Mouse (Mus musculus): ENCODE results near the gene Scn11a.

Scn11a gene

DNA sequence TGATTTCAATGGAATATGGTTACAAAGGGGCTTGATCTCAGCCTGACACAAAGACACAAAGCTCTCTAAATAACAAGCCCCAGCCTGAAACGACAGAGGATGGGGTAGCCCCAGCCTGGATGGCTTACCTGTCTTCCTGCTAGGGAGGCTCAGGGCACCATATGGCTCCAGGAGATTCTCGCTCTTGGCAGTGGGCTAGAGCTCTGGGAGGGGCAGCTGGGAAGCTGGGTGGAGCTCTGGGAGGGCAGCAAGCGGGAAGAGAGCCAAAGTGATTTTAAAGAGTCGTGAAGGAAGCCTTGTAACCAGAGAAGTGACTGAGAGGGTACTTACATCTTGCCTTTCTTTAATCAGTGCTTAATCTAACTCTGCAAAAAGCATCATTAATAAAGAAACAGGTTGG, at the start of gene Scn11a:
Scn11a (minus strand) TSS at position 160 of the 400 bp plus-strand sequence.
- no peak for DNase-seq (ENCODE audit: low spot score)

DNA sequence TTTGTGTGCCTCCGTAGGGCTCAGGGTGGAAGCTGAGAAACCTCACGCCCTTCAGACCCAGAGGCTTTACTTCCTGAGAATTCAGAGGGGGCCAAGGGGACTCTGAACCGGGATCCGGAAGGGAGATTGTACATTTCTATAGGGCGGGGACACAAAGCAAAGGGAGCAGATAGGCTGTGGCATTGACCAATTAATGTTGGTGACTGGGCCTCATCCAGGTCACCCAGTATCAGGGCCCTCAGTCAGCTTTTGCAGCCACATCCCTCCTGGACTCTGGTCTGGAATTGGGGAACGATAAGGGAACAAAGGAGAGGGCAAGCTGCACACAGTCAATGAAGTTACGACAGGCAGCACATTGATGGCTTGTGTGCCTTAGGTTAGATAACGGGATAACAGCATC, 28.9 kb upstream of the Scn11a start:
- DNase-seq (ENCODE audit: low spot score) = no peak

DNA sequence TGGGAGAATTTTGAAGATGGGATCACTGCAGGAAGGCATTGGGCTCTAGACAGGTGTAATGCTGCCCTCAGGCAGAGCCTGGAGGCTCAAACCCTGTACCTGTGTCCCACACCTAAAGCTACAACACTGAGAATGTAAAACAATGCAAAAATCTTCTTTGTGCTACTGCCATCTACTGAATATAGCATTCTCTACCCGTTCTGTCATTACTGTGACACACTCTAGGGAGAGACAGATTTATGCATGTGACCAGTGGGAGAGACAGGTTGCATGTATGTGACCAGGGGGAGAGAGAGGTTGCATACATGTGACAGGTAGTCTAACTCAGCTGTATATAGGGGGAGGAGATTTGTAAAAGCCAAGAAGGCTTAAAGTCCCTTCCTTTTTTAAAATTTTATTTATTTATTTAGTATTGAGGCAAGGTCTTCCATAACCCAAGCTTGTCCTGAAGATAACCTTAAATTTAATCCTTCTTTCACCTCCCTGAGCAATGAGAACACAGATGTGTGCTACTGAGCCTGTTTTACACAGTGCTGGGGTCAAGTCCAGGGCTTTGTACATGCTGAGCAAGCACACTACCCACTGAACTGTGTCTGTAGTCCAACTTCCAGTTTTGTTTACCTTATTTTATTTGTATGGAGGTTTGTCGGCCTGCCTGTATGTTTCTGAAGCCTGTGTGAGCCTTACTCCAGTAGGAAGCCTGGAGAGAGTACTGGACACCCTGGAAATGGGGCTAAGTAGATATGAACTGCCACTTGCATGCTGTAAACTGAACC, 28.0 kb upstream of the Scn11a start:
- DNase-seq (ENCODE audit: low spot score) = no peak

DNA sequence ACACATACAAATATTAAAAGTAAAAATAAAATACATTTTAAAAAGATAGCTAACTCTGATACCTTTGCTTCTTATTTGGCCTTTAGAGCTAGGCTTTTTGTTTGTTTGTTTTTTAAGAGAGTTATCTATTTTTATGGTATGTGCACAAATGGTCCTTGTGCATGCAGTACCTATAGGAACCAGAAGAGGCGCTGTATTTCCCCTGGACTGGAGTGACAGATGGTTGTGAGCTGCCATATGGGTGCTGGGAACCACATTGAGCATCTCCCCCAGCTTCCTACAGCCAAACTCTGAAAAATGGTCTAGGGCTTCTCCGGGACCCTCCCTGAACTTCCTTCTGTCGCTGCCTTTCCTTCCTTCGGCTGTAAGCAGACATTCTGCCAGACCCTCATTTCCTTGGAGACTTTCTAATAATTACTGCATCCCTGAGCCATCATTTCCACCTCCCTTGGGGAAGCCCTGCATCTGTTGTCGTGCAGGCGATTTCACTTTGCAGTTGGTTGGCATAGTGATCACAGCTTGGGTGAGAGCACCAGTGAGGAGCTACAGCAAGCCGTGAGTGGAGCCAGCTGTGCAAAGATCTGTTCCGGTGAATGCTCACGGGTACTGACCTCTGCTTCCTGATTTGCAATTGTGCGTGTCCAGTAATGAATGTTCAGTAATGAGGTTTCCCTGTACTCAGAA, 27.2 kb upstream of the Scn11a start:
- DNase-seq (ENCODE audit: low spot score) = no peak

DNA sequence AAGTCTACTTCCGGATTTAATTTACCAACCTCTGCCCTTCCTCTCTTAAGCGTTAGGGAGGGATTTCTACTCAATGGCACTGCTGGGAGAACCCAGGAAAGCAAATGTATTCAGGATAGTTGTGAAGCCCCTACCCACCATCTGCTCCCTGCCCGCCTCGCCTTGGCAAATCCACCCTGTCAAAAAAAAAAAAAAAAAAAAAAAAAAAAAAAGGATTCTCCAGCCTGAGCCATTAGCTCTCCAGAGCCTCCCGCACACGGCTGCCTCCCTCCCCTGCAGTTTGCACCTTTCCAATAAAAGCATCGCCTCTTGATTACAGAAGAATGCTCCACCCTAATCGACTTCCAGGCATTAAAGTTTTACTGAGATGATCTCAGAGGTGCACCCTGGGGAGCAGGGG, 24.0 kb upstream of the Scn11a start:
- no peak for DNase-seq (ENCODE audit: low spot score)

DNA sequence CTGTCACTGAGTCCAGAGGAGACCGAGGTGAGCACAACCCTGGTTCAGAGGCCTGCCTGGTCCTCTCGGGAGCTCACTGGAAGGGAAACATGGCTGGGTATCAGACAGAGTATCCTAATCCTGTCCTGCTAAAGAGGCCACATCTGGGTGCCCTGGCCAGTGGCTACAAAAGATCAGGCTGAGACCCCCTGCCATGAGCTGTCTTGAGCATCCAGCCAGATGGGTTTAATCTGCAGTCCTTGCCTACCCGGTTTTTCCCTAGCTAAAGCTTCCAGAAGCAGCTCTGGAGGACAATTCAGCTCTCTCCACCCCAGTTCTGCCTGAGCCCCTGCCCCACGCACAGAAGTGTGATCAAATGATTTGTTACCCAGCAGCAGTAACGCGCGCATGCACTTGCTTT, 23.4 kb upstream of the Scn11a start:
- DNase-seq (ENCODE audit: low spot score) = no peak

DNA sequence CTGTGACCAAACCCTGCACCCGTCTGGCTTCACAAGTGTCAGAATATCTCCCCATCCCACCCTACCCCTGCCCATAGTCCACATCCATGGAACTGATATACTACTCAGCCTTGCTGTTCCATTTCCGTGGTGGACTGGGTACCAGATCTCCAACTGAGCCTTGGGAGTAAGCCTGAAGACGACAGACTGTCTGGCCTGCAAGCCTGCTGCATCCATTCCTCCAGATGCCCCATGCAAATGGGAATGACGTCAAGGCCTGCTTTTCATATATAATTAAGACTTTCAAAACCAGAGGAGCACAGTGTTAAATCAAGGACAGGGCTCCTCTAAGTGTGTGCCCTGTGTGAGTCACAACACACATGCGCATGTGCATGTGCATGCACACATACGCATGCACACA, 21.9 kb upstream of the Scn11a start:
- DNase-seq (ENCODE audit: low spot score) = no peak

DNA sequence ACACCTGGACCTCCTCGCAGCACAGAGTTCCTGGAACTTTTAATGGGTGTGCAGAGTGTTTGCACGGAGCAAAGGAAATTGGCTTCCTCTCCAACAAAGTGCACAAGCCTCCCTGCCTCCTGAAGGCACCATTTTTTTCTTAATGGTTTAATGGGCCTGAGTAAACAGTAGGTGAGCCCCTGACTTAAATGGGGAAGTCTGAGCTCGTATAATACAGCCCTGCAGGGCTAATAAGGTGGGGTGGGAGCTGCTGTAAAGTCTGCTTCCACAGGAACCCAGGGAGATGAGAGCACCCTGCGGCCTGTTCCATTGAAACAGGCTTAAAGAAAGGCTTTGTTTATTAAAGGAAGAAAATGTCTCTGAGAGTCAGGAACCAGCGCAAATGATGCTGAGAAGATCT, 19.5 kb upstream of the Scn11a start:
- DNase-seq (ENCODE audit: low spot score) = no peak

DNA sequence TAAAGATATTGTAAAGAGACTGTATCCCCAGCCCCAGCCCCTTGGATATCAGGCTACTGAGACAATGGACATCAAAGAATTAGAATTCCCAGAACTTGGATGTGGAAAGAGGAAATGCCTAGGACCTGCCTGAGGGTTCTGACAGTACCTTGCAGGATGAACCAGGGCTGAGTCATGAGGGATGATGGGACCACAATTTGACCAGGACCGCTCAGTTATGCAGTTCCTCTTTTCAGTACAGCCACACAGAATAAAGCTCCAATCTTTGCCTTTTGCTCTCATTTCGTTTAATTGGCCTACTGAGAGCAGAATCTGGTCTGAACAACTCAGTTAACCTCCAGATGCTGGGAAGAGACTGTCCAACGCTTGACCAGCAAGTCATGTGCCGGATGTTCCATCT, 18.3 kb upstream of the Scn11a start:
- DNase-seq (ENCODE audit: low spot score) = no peak

DNA sequence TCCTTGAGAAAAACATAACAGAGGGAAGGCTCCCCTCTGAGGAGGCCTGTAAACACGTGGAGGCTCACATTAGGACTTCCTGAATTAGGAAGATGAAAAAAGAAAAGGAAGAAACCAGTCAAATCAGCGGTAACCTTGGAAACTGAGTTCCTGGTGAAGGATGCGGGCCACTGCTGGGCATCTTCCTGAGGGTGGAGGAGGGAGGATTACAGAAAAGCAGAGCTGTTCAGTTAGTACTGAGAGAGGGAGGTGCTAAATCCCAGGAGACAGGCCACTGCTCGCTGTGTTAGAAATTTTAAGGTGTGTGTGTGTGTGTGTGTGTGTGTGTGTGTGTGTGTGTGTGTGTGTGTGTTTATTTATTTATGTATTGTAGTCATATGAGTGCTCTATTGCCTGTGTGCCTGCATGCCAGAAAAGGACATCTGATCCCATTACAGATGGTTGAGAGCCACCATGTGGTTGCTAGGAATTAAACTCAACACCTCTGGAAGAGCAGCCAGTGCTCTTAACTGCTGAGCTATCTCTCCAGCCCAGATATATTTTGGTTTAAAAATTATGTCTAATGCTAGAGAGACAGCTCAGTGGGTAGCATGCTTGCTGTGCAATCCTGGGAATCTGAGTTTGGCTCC, 17.4 kb upstream of the Scn11a start:
- no peak for DNase-seq (ENCODE audit: low spot score)

DNA sequence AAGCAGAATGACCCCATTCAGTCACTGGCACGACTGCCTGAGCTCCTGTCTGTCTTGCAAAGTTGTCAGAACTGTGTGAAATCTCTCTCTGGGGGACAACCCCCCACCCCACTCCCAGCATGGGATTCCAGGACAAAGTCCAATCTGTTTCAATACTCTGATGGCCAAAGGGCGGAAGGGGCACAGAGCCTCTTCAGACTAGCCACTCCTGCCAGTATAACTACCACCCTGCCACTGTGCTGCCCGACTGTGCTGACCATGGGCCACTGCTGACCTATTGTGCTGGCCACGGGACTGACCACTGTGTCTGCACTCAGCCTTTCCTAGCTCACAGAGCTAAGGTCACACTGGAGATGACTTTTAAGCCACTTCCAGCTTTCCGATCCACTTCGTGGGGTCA, 16.8 kb upstream of the Scn11a start:
- no peak for DNase-seq (ENCODE audit: low spot score)

DNA sequence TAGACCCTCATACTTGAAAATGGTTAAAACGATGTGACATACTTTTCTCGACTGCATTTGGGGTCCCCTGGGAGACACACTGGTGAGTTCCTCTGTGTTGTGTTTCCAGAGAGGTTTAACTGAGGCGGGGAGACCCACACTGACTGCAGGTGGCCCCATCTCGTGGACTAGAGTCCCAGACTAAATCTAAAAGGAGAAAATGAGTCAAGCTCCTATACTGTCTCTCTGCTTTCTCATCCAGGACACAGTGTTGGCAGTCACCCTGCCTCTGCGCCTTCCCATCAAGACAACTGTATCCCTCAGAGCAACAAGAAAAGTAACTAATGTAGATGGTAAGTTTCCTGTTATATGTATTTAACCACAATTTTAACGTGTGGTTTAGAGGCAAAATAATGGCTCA, 15.9 kb upstream of the Scn11a start:
- no peak for DNase-seq (ENCODE audit: low spot score)

DNA sequence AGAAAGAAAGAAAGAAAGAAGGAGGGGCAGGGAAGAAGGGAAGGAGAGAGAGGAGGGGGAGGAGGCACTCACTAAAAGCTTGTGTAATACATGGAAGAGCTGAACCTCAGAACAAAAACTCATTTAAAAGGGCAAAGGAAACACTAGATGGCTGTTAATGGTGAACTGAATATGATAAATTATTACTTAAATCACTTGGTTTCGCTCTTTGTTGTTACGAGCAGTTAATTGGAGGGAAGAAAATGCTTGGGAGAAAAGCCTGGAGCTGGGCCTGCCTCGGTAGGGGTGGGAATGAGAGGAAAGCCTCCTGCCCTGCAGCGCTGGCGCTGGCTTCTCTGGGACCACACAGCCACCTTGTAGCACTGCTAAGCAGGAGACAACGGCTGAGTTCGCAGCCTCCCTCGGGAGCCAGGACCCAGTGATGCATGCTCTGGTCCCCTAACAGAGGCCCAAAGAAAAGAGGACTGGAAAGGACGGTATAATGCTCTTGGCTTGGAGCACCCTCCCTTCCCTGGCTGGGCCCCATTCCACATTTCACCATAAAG, 10.4 kb upstream of the Scn11a start:
- DNase-seq (ENCODE audit: low spot score) = no peak

DNA sequence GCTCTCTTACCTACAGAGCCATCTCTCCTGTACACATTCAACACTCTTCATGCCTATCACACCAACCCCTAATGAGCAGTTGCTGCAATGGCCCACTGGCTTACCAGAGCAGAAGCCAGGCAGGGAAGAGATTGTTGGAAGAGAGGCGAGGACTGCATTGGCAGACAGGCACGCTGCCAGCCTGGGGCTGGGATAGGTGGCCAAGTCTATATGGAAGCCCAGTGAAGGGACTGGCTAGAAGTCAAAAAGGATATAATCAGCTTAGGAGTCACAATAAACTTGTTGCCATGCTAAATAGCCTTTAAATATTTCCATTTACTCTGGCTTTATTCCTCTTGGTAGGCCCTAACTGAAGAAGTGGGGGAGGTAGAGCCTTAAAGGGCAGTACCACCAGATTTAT, 5.7 kb upstream of the Scn11a start:
- no peak for DNase-seq (ENCODE audit: low spot score)

DNA sequence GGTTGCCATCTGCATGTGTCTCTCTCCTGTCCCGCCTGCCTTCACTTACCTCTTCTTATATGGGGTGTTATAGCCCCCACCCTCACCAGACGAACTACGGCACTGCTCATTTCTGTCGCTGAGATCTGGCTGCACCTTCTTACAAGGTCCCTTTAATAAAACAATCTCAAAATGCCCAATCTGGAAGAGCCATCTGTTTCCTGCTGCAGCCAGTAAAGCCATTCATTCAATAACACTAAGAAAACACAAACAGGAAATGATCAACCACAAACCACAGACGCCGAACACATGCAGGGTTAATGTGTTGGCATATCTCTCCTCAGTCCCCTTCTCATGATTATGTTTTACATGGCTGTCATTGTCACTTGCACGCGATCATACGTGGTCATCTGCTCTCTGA, 1.5 kb downstream of the Scn11a start:
- DNase-seq (ENCODE audit: low spot score) = no peak

DNA sequence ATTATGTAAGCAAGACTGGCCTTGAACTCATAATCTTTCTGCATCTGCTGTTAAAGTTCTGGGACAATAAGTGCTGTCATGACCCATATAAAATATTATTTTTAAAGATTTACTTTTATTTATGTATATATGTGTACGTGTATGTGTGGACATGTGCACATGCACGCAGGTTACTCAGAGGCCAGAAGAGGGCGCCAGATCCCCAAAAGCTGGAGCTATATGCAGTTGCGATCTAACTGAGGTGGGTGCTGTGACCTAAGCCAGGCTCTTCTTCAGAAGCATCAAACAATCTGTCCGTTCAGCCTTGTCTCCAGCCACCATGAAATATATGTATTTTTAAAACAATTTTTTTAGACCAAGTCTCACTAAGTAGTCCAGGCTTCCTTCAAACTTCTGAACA, 11.6 kb downstream of the Scn11a start:
- DNase-seq (ENCODE audit: low spot score) = no peak

DNA sequence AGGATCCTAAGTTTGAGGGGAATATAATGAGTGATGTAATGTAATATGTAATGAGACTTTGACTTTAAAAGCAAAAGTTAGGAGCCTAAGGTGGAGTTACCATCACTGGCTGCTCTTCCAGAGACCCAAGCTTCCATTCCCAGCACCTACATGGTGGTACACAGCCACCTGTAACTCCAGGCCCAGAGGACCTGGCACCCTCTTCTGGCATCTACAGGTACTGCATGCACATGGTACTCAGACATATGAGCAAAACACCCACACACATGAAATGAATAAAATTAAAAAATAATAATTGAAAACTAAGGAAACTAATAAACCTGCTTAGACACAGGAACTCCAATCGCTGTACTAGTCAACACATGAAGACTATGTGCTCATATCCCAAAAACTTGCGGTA, 18.8 kb downstream of the Scn11a start:
- no peak for DNase-seq (ENCODE audit: low spot score)

DNA sequence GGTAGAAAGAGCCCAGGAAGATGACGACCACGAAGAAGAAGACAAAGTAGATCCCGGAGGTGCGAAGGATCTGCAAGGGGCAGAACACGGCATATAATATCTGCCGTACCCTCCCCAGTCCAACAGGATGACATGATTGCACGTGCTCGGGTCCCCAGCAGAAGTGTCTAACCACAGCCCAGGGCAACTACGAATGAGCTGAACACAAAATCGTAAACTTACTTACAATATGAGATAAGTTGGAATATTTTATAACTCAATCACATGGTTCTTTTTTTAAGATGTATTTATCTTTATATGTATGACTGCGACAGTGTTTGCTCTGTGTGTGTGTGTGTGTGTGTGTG, 20.8 kb downstream of the Scn11a start:
- DNase-seq (ENCODE audit: low spot score) = no peak

DNA sequence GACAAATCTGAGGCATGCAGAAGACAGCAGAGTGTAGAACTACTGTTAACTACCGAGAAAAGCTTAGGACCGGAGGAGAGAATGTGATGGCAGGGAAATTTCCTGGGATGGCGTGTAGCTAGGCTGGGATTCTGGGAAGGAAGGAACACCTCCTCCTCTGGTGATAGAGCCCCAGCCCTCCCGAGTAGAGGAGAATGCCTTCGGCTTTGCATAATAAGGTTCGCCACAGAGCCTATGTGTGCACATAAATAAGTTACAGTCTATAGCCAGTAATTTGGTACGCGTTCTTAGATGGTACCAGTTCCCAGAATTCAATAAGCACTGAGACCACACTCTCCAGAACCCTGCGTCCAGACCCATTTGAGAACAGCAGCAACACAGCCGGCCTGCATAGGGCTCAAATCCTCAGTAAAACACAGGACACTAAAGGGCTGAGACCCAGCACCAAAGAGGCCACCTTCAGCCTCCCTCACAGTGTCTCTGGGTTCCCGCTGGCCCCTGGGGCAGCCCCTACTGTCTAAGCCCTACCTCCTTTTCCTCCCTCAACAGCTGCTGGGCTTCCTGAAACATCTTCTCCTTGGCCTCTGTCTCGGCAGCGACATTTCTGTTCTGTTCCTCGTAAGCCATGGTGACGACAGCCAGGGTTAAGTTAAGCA, 21.3 kb downstream of the Scn11a start:
- no peak for DNase-seq (ENCODE audit: low spot score)

DNA sequence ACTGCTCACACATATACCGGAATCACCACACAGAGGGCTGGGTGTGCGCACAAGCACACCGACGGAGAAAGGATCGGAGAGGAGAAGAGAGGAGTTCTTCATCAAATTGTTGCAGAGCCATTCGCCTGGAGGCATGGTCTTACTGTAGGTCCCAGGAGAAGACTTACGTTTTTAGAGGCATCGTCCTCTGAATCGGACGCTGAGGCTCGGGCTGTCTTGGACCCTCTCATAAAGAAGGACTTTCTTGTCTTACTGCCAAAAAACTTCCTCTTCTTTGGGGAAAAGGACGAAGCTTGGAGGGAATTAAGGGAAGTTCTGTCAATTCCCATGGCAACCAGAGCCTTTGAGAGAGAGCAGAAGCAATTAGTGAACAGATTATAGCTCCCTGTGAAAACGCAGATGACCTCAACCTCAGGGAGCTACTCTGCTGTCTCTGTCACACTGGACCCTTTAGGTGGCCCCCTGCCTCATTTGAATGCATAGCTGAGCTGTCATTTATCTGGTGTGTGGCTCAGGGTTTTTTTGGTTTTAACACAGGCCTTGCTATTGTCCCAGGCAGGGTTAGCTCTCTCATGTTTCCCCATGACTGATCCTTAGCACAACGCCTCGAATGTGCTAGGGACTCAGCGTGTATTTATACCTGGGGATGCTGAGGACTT, 22.0 kb downstream of the Scn11a start:
- DNase-seq (ENCODE audit: low spot score) = no peak

DNA sequence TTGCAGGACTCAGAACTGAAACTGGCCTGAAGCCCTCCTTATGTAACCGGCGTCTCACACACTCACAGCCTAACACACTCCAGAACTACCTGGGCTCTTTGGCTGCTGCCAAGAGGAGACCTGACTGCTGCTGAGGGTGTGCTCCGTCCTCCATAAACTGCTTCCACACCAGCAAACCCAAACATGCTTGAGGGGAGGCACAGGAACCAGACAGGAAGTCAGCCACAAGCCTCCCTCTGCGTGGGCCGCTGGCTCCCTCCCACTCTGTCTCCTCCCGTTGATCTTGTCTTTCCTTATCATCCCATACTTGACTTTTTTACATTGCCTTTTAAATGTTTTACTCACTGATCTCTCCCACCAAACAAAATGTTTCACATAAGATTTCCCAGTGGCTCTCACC, 23.8 kb downstream of the Scn11a start:
- no peak for DNase-seq (ENCODE audit: low spot score)

DNA sequence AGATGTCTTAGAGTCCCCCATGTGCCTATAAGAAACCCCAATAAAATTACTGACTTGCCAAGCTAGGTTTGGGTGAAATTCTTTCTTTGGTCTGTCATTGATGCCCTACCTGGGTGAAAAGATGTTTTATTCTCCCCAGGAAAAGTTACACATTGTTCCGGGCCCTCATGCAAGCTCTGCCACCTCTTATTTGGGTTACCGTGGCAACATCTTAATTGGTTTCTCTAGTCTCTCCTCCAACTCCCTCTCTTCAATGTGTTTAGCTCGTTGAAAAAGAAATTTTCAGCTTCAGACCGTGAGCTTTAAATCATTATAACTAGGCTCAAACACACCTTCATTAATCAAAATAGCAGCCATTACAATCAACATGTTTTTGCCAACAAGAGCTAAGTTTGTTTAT, 28.5 kb downstream of the Scn11a start:
- DNase-seq (ENCODE audit: low spot score) = no peak
